Mouse (Mus musculus) CD8-positive naive resting alpha-beta T cell, adult 2 months (primary cell): Measurements from ENCODE around the gene Fads1.

Source experiments
- DNase-seq, 2 experiments: peaks; one replicate each; pipeline ENCODE4 v3.0.0; 2022; ENCODE audit warnings: low read depth in 2 of 2, low spot score in 2 of 2

Gene Fads1

GRCm38 (mm10) chr19:10208851-10209250, 26.2 kb downstream of the Fads1 start:
- DNase-seq: no peak

DNA sequence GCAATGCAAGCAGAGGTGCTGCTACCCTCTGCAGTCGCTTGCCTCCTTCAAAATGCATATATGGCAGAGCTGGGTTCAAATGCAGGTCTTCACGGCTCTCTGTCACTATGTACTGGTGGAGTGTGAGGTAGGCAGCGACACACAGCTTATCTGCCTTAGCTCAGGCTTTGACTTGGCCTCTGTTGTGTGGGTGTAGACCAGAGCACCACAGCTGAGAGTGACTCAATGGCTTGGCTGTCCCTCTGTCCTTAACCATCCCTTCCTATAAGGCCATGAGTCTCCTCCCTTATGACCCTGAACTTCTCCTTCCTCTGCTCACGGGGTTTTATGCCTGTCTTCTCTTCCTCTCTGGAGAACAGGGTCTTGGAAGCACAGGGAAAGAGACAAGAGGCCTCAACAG, 28.2 kb downstream of the Fads1 start:
- DNase-seq: no peak

GRCm38 (mm10) chr19:10213796-10214471, 31.2 kb downstream of the Fads1 start:
- no peak for DNase-seq

GRCm38 (mm10) chr19:10216101-10216500, 33.4 kb downstream of the Fads1 start:
- DNase-seq: no peak

GRCm38 (mm10) chr19:10219108-10219507, 36.4 kb downstream of the Fads1 start:
- DNase-seq: peak; percentile 15 to 33

DNA sequence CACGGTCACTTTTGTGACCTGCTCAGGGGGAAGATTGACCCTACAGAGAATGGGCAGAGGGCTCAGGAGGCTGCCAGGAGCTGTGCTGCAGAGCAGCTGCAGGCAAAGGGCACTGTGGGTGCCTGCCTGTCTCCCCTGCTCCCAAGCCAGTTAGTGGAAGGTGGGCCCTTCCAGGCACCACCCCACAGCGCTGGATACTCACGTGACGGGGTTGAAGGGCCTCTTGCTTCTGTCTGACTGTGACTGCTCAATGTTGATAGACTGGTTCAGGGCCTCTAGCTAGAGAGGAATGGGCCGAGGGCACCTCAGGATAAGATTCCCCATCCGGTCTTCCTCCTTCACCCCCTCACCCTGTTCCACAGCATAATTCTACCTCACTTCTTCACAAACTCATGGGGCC, 36.9 kb downstream of the Fads1 start:
- no peak for DNase-seq

DNA sequence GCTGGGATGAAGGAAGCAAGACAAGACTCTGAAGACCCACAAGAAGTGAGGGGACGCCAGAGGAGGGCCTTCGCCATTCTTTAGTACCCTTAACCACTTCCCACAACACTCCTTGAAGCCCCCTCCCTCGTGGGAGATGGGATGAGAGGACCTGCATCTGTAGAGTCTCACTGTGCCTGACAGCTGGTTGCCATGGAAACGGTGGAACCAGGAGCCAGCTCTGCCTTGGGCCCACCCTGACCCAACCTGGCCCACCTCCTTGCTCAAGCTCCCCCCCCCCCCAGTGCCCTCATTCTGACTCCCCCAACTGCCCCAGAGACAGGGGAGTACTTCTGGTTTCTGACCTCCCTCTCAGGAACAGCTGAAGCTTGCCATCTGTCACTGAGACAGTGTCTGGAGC, 38.9 kb downstream of the Fads1 start:
- no peak for DNase-seq

- no peak for DNase-seq
Measured at GRCm38 (mm10) chr19:10222656-10223055, 40.0 kb downstream of the Fads1 start.

DNA sequence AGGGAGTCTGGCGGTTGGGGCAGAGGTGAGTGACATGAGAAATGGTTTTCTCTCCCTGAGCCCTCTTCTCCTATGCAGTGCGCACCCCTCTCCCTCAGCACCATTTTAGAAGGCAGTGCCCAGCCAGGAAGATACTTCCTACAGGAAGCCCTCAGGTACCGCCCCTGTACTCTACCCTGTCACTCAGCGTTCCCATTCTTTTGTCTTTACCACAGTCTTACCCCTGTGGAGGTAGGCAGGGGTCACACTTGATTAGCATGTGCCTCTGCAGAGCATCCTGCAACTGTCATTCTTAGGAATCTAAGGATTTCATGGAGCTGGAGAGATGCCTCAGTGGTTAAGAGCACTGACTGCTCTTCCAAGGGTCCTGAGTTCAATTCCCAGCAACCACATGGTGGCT, 40.9 kb downstream of the Fads1 start:
- DNase-seq: no peak

DNA sequence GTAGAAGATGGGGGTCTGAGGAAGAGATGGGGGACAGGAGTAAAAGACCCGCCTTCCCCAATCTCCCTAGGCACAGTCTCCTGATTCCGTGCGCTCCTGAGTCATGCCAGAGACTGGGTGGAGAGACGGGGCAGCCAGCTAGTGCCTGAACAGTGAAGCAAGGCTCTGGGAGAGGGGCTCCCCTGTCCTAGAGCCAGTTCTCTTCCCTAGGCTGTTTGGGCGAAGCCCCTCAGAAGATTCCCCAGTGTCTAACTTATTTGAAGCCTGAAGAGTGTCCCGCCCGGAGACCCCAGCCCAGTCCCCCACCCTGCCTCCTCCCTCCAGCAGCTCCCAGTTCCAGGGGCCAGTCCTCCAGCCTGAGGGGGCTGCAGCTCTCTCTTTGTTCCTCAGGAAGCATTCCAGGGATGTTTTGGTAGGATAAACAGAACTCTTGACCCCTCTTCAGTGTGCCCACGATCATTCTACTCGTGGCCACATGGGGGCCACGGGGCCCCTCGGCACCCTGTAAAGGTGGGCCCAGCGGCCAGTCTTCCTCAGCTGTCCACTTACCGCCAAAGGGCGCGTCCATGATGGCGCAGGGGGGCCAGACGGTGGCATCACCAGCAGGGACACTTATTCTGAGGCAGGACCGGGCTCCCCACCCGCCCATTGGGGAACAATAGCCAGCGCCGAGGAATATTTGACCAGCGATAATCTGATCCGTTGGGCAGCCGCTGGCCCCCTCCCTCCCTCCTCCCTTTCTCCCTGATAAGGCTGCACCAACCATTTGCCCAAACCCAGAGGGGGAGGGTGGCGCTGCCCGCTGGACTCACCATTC, 42.2 kb downstream of the Fads1 start:
- DNase-seq: no peak

GRCm38 (mm10) chr19:10225767-10226166, 43.1 kb downstream of the Fads1 start:
- DNase-seq: no peak

DNA sequence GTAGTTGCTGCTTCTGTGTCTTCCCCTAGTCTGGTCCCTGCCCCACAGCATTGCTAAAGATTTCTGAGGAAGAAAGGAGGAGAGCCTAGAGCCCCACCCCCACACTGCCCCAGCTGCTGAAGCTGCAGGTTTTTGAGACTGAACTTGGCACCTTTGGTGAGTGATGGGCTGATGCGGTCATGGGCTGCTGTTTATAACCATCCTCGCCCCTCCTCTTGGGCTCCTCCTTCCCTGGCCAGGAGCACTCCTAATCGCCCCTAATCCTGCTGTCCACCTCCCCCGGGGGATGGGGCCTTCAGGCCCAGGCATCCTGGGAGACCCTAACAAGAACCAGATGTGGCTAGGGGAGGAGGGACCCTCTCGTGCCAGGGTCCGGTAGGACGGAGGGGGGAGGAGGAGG, 48.3 kb downstream of the Fads1 start:
- DNase-seq: no peak

GRCm38 (mm10) chr19:10231871-10232270, 49.2 kb downstream of the Fads1 start:
- no peak for DNase-seq

GRCm38 (mm10) chr19:10232327-10233017, 49.8 kb downstream of the Fads1 start:
- DNase-seq: no peak

- no peak for DNase-seq
Measured at GRCm38 (mm10) chr19:10235784-10236565, 53.3 kb downstream of the Fads1 start.

GRCm38 (mm10) chr19:10238477-10238876, 55.8 kb downstream of the Fads1 start:
- DNase-seq: no peak

GRCm38 (mm10) chr19:10239419-10239818, 56.7 kb downstream of the Fads1 start:
- no peak for DNase-seq

DNA sequence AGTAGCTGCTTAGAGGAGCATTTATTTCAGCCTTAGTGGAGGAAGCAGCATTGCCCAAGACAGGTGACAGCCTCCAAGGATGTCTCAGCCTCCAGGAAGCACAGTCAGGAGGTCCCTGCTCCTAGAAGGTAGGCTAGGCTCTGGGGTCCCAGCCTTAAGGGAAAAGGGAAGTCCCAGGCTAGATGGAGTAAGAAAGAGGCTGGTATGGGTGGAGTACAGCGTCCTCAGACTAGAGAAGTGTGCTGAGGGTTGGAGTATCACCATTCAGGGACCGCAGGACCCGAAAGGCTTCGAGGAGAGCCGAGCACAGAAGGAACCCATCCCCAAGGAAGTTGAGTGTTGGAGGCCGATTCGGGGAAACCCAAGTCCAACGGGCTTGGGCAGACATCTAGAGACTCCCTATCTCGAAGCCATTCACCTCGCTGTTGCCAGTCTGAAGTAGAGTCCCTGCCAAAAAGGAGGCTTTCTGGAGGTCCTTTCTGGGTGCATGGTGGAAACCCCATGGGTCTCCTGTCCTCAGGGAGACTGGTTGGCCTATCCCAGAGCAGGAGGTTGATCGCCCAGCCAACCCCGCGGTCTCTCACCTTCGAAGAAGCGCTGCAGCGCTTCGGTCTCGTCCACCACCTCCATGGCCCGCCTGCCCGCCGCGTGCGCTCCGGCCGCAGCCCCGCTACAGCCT, 57.4 kb downstream of the Fads1 start:
- no peak for DNase-seq

- peak; percentile 59 to 65 for DNase-seq
Measured at GRCm38 (mm10) chr19:10240654-10241305, 58.1 kb downstream of the Fads1 start, which contains the start of gene Myrf. Gene Myrf, minus strand, starts transcription at chr19:10240748.

DNA sequence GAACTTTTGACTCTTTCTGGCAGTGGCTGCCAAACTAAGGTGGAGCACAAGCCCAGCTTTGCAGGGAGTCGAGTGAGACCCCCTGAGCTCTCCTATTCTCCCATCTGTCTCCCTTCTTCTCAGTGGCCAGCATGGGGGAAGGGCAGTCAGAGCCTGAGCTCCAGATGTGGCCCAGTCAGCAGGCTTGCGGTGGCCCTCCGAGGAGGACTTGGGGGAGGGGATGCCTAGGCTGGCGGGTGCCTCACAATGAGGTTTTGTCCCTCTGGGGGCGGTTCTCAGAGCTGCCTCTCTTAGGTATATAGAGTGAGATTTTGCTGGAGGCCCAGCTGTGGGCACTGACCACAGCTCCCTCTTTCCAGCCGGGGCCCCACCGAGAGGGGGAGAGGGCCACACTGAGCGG, 60.2 kb downstream of the Fads1 start:
- no peak for DNase-seq
